Mouse (Mus musculus): Measurements from ENCODE around the gene Lrrc4. TPM values are rescaled to one million over a fixed set of nuclear protein-coding genes. Genes with fewer than 3 reads are reported as not detected.

The Lrrc4 gene
- polyA plus RNA-seq, 1 experiment from 2014 or later = 0.87 TPM

GRCm38 (mm10) chr6:28751186-28751585 is 80.4 kb downstream of the Lrrc4 start:
- H3K27me3 ChIP-seq (ENCODE audit: insufficient read depth, poor library complexity, severe bottlenecking) = no peaks in the 10 kb centered on the region

GRCm38 (mm10) chr6:28749224-28749623 is 82.3 kb downstream of the Lrrc4 start:
- H3K9me3 ChIP-seq = no peaks in the 10 kb centered on the region
- no peak overlapping the region for H3K4me3 ChIP-seq
- H3K27ac ChIP-seq = no peak overlapping the region
- H3K27me3 ChIP-seq (ENCODE audit: insufficient read depth, poor library complexity, severe bottlenecking) = no peaks in the 10 kb centered on the region
- WGBS = 80% methylated on average over 3 of the region's 3 CpGs
- H3K36me3 ChIP-seq = peaks cover 17% of the 10 kb centered on the region
- no peak for DNase-seq (ENCODE audit: low spot score)
- H3K4me1 ChIP-seq = peaks cover 10% of the 10 kb centered on the region; the same call in 1 of the 2 replicates

More at GRCm38 (mm10) chr6:28751186-28751585, 80.4 kb downstream of the Lrrc4 start:
- Histone ChIP-seq H3K4me3 (no peak overlapping the region), H3K9me3 (no peaks in the 10 kb centered on the region), H3K4me1 (peaks cover 10% of the 10 kb centered on the region), H3K36me3 (peaks cover 6% of the 10 kb centered on the region), H3K27ac (no peak overlapping the region)
- 81% methylated on average over 3 of the region's 3 CpGs for WGBS
- no peak for DNase-seq (ENCODE audit: low spot score)

- H3K36me3 ChIP-seq = peaks cover 17% of the 10 kb centered on the region
- H3K27me3 ChIP-seq (ENCODE audit: insufficient read depth, poor library complexity, severe bottlenecking) = no peaks in the 10 kb centered on the region
- H3K4me1 ChIP-seq = peaks cover 16% of the 10 kb centered on the region
- no peaks in the 10 kb centered on the region for H3K9me3 ChIP-seq
- DNase-seq (ENCODE audit: low spot score) = no peak
- H3K27ac ChIP-seq = no peak overlapping the region
- 67% methylated on average over 14 of the region's 14 CpGs for WGBS
- H3K4me3 ChIP-seq = no peak overlapping the region
Observed at GRCm38 (mm10) chr6:28747931-28748670, 83.4 kb downstream of the Lrrc4 start.

GRCm38 (mm10) chr6:28747025-28747424 is 84.5 kb downstream of the Lrrc4 start:
- H3K9me3 ChIP-seq = no peaks in the 10 kb centered on the region
- H3K27ac ChIP-seq = no peak overlapping the region
- peaks cover 19% of the 10 kb centered on the region for H3K4me1 ChIP-seq
- H3K36me3 ChIP-seq = peaks cover 17% of the 10 kb centered on the region
- H3K27me3 ChIP-seq (ENCODE audit: insufficient read depth, poor library complexity, severe bottlenecking) = no peaks in the 10 kb centered on the region
- 91% methylated on average over 5 of the region's 5 CpGs for WGBS
- no peak for DNase-seq (ENCODE audit: low spot score)
- H3K4me3 ChIP-seq = no peak overlapping the region

GRCm38 (mm10) chr6:28745864-28746263 is 85.7 kb downstream of the Lrrc4 start:
- 90% methylated on average over 7 of the region's 7 CpGs for WGBS

GRCm38 (mm10) chr6:28743586-28743985 is 88.0 kb downstream of the Lrrc4 start:
- Histone ChIP-seq H3K36me3 (peaks cover 17% of the 10 kb centered on the region), H3K27me3 (ENCODE audit: insufficient read depth, poor library complexity, severe bottlenecking) (no peaks in the 10 kb centered on the region), H3K4me1 (peaks cover 18% of the 10 kb centered on the region), H3K9me3 (no peaks in the 10 kb centered on the region), H3K4me3 (no peak overlapping the region), H3K27ac (no peak overlapping the region)
- no peak for DNase-seq (ENCODE audit: low spot score)
- 55% methylated on average over 1 of the region's 1 CpGs for WGBS

More at GRCm38 (mm10) chr6:28745864-28746263, 85.7 kb downstream of the Lrrc4 start:
- DNase-seq (ENCODE audit: low spot score) = no peak
- peaks cover 17% of the 10 kb centered on the region for H3K36me3 ChIP-seq
- no peaks in the 10 kb centered on the region for H3K27me3 ChIP-seq (ENCODE audit: insufficient read depth, poor library complexity, severe bottlenecking)
- H3K9me3 ChIP-seq = no peaks in the 10 kb centered on the region
- no peak overlapping the region for H3K4me3 ChIP-seq
- H3K27ac ChIP-seq = no peak overlapping the region
- peaks cover 19% of the 10 kb centered on the region for H3K4me1 ChIP-seq

GRCm38 (mm10) chr6:28737601-28738000 is 93.9 kb downstream of the Lrrc4 start:
- H3K4me1 ChIP-seq = peaks cover 18% of the 10 kb centered on the region
- no peaks in the 10 kb centered on the region for H3K9me3 ChIP-seq
- no peak overlapping the region for H3K4me3 ChIP-seq
- DNase-seq (ENCODE audit: low spot score) = no peak
- 69% methylated on average over 1 of the region's 1 CpGs for WGBS
- H3K27ac ChIP-seq = no peak overlapping the region
- no peaks in the 10 kb centered on the region for H3K27me3 ChIP-seq (ENCODE audit: insufficient read depth, poor library complexity, severe bottlenecking)
- no peaks in the 10 kb centered on the region for H3K36me3 ChIP-seq

- peaks cover 20% of the 10 kb centered on the region for H3K4me1 ChIP-seq
- WGBS = 86% methylated on average over 7 of the region's 7 CpGs
- H3K27ac ChIP-seq = no peak overlapping the region
- no peaks in the 10 kb centered on the region for H3K36me3 ChIP-seq
- no peak for DNase-seq (ENCODE audit: low spot score)
- no peaks in the 10 kb centered on the region for H3K9me3 ChIP-seq
- H3K27me3 ChIP-seq (ENCODE audit: insufficient read depth, poor library complexity, severe bottlenecking) = no peaks in the 10 kb centered on the region
- no peak overlapping the region for H3K4me3 ChIP-seq
Observed at GRCm38 (mm10) chr6:28736665-28737064, 94.9 kb downstream of the Lrrc4 start.

- Histone ChIP-seq H3K4me3 (no peak overlapping the region), H3K36me3 (no peaks in the 10 kb centered on the region), H3K4me1 (peaks cover 27% of the 10 kb centered on the region), H3K9me3 (no peaks in the 10 kb centered on the region), H3K27me3 (ENCODE audit: insufficient read depth, poor library complexity, severe bottlenecking) (no peaks in the 10 kb centered on the region), H3K27ac (no peak overlapping the region)
- 36% methylated on average over 9 of the region's 9 CpGs for WGBS
- no peak for DNase-seq (ENCODE audit: low spot score)
Observed at GRCm38 (mm10) chr6:28735116-28735515, 96.4 kb downstream of the Lrrc4 start.

GRCm38 (mm10) chr6:28733884-28734647 is 97.5 kb downstream of the Lrrc4 start:
- no peak for DNase-seq (ENCODE audit: low spot score)
- no peaks in the 10 kb centered on the region for H3K36me3 ChIP-seq
- no peak overlapping the region for H3K27ac ChIP-seq
- no peaks in the 10 kb centered on the region for H3K9me3 ChIP-seq
- no peaks in the 10 kb centered on the region for H3K27me3 ChIP-seq (ENCODE audit: insufficient read depth, poor library complexity, severe bottlenecking)
- WGBS = 71% methylated on average over 5 of the region's 5 CpGs
- H3K4me3 ChIP-seq = no peak overlapping the region
- peaks cover 37% of the 10 kb centered on the region for H3K4me1 ChIP-seq

- Histone ChIP-seq H3K9me3 (no peaks in the 10 kb centered on the region), H3K27ac (no peak overlapping the region), H3K4me3 (no peak overlapping the region), H3K27me3 (ENCODE audit: insufficient read depth, poor library complexity, severe bottlenecking) (no peaks in the 10 kb centered on the region), H3K36me3 (0 out of 2 replicates have a peak, but pooled peaks cover 2% of the 10 kb centered on the region), H3K4me1 (peaks cover 43% of the 10 kb centered on the region)
- 93% methylated on average over 6 of the region's 6 CpGs for WGBS
- no peak for DNase-seq (ENCODE audit: low spot score)
Observed at GRCm38 (mm10) chr6:28731246-28731645, 100.3 kb downstream of the Lrrc4 start.

- DNase-seq (ENCODE audit: low spot score) = no peak
- H3K9me3 ChIP-seq = no peaks in the 10 kb centered on the region
- H3K27me3 ChIP-seq (ENCODE audit: insufficient read depth, poor library complexity, severe bottlenecking) = no peaks in the 10 kb centered on the region
- 0 out of 2 replicates have a peak overlapping the region, but pooled peaks have one; percentile 22 for H3K27ac ChIP-seq
- peaks cover 8% of the 10 kb centered on the region; the same call in 1 of the 2 replicates for H3K36me3 ChIP-seq
- H3K4me1 ChIP-seq = peaks cover 37% of the 10 kb centered on the region
- 12% methylated on average over 2 of the region's 2 CpGs for WGBS
- no peak overlapping the region for H3K4me3 ChIP-seq
Observed at GRCm38 (mm10) chr6:28729649-28730048, 101.9 kb downstream of the Lrrc4 start.

GRCm38 (mm10) chr6:28729236-28729635 is 102.3 kb downstream of the Lrrc4 start:
- Histone ChIP-seq H3K4me1 (peaks cover 33% of the 10 kb centered on the region), H3K4me3 (no peak overlapping the region), H3K27ac (no peak overlapping the region), H3K27me3 (ENCODE audit: insufficient read depth, poor library complexity, severe bottlenecking) (no peaks in the 10 kb centered on the region), H3K36me3 (peaks cover 8% of the 10 kb centered on the region; the same call in 1 of the 2 replicates), H3K9me3 (no peaks in the 10 kb centered on the region)
- DNase-seq (ENCODE audit: low spot score) = no peak
- 38% methylated on average over 3 of the region's 3 CpGs for WGBS

Measured in heart, embryonic 10.5 days (tissue).